Mouse (Mus musculus) lung, adult 2 months (tissue): Measurements from ENCODE around the gene Apoc4.

ENCODE experiments used
- CTCF ChIP-seq: fragments of 200-500 bp; IDR thresholded peaks from 2 replicates; pipeline ENCODE4 v1.5.1; 2011; ENCODE audit warnings: mild to moderate bottlenecking, low read length, control low read depth; ENCODE audit not compliant: insufficient read depth
- POLR2A ChIP-seq: fragments of 200-500 bp; IDR thresholded peaks from 2 replicates; pipeline ENCODE4 v1.6.1; 2011; ENCODE audit warnings: low read depth, mild to moderate bottlenecking, control low read depth, low read length, borderline replicate concordance; ENCODE audit errors: extremely low read depth

GRCm38 (mm10) chr7:19663940-19664339 lies 17.3 kb downstream of the Apoc4 start:
- TF ChIP-seq POLR2A (no peak), CTCF (no peak)
